ENCODE assay signal across 13 mouse cellular contexts in the genomic region with DNA sequence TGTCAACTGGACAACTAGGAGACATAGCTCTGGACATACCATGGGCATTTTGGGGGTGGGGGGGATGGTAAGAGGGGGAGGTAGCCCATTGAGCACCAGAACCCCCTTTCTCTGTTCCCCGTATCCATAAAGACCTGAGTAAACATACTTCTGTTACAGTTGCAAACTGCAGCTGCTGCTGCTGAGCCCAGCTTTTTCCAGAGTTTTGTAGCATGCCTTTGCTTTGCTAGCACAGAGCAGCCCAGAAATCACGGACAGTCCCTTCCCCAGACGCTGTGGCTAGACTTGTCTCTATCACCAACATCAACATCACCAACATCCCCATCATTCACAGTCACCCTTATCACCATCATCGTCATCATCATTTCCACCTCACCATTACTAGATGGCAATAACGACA. TPM values are rescaled to one million over a fixed set of nuclear protein-coding genes. Genes with fewer than 3 reads are reported as not detected.
DNase-seq lines count a peak whose midpoint lies in the region; ATAC-seq and TF ChIP-seq lines count a peak whose summit lies in the region.
"Had no signal": no experiment of that assay in that cellular context is flagged by ENCODE, and none has a peak within 500 bp of the region (broad histone marks: within the 10 kb centered on the region; RNA-seq: fewer than 3 reads in every experiment).

No protein-coding gene starts in this region.

- TF ChIP-seq CTCF in kidney, postnatal 0 days (IDR thresholded peaks at IDR 0.05; ENCODE audit: low read depth): no peak

- intact Hi-C loops in heart, postnatal 25 days (cut with DNase I): loop anchor here (1.0 to 10.0 kb wide), 5 partner anchors 37 to 579 kb away; a partner anchor contains a TSS

- H3K4me2 ChIP-seq in kidney, postnatal 0 days (ENCODE audit: low read length): no peak overlapping the region
- H3K4me2 ChIP-seq in limb, embryonic 11.5 days (ENCODE audit: low read depth, severe bottlenecking): no peak overlapping the region

- peak; percentile 25; the same call in 1 of the 2 replicates for ATAC-seq in kidney, postnatal 0 days (replicated peaks; ENCODE audit: low FRiP score, low read depth)
- no peak for ATAC-seq in limb, embryonic 11.5 days (ENCODE audit: insufficient number of reproducible peaks, low FRiP score, low TSS enrichment, low read depth)
- no peak for ATAC-seq in inflammation-experienced regulatory T-cells, adult 6 months

- no peaks in the 10 kb centered on the region for H3K36me3 ChIP-seq in heart, embryonic 10.5 days
- no peaks in the 10 kb centered on the region for H3K36me3 ChIP-seq in kidney, postnatal 0 days (ENCODE audit: insufficient read depth, low read length)
- no peaks in the 10 kb centered on the region for H3K36me3 ChIP-seq in limb, embryonic 11.5 days (ENCODE audit: control insufficient read depth, insufficient read depth, low read length)
- H3K36me3 ChIP-seq: G1E had no signal

- no peak overlapping the region for H3K4me3 ChIP-seq in heart, embryonic 10.5 days
- H3K4me3 ChIP-seq in kidney, postnatal 0 days (replicated peaks; ENCODE audit: low read depth, low read length): no peak overlapping the region
- no peak overlapping the region for H3K4me3 ChIP-seq in brown adipose tissue, adult 24 weeks (ENCODE audit: insufficient read depth, low read depth, low read length)
- H3K4me3 ChIP-seq in limb, embryonic 11.5 days (ENCODE audit: low read depth, low read length): no peak overlapping the region

- H3K9ac ChIP-seq in kidney, postnatal 0 days (ENCODE audit: low read depth, low read length): no peak overlapping the region
- H3K9ac ChIP-seq in limb, embryonic 11.5 days (ENCODE audit: low read length): no peak overlapping the region
- H3K9ac ChIP-seq: liver, embryonic 14.5 days had no signal

- peaks cover 3% of the 10 kb centered on the region; the same call in 1 of the 2 replicates for H3K9me3 ChIP-seq in heart, embryonic 10.5 days
- no peaks in the 10 kb centered on the region for H3K9me3 ChIP-seq in kidney, postnatal 0 days (replicated peaks; ENCODE audit: low read length)
- H3K9me3 ChIP-seq in limb, embryonic 11.5 days (ENCODE audit: control insufficient read depth, low read length): no peaks in the 10 kb centered on the region
- H3K9me3 ChIP-seq: G1E had no signal

- no peaks in the 10 kb centered on the region for H3K27me3 ChIP-seq in heart, embryonic 10.5 days (ENCODE audit: insufficient read depth, poor library complexity, severe bottlenecking)
- no peaks in the 10 kb centered on the region for H3K27me3 ChIP-seq in kidney, postnatal 0 days (ENCODE audit: insufficient read depth, low read length)
- H3K27me3 ChIP-seq in limb, embryonic 11.5 days (ENCODE audit: control insufficient read depth, insufficient read depth, low read length): no peaks in the 10 kb centered on the region

- H3K4me1 ChIP-seq in heart, embryonic 10.5 days: peaks cover 38% of the 10 kb centered on the region
- 0 out of 2 replicates have a peak, but pooled peaks cover 7% of the 10 kb centered on the region for H3K4me1 ChIP-seq in kidney, postnatal 0 days (replicated peaks; ENCODE audit: insufficient read depth, low read length)
- peaks cover 9% of the 10 kb centered on the region for H3K4me1 ChIP-seq in brown adipose tissue, adult 24 weeks (ENCODE audit: control insufficient read depth, insufficient read depth, insufficient read length, low read length)
- peaks cover 13% of the 10 kb centered on the region for H3K4me1 ChIP-seq in limb, embryonic 11.5 days (ENCODE audit: control insufficient read depth, insufficient read depth, low read length)

- WGBS in heart, embryonic 10.5 days: 53% methylated on average over 5 of the region's 5 CpGs
- WGBS in kidney, postnatal 0 days: 55% methylated on average over 5 of the region's 5 CpGs
- 70% methylated on average over 5 of the region's 5 CpGs for WGBS in limb, embryonic 11.5 days

- peak overlapping the region; percentile 69; the same call in 1 of the 2 replicates for H3K27ac ChIP-seq in heart, embryonic 10.5 days
- peak overlapping the region; percentile 55 for H3K27ac ChIP-seq in kidney, postnatal 0 days
- H3K27ac ChIP-seq in brown adipose tissue, adult 24 weeks (replicated peaks; ENCODE audit: low read depth, low read length): peak overlapping the region; percentile 67
- H3K27ac ChIP-seq in limb, embryonic 11.5 days (replicated peaks; ENCODE audit: low read depth, low read length): peak overlapping the region; percentile 67; the same call in 1 of the 2 replicates
- H3K27ac ChIP-seq: liver, embryonic 14.5 days had no signal

- DNase-seq in heart, embryonic 10.5 days (ENCODE audit: low spot score): no peak
- DNase-seq in heart, postnatal 25 days (ENCODE audit: low spot score): no peak
- DNase-seq in kidney, postnatal 0 days (ENCODE audit: low spot score): peak; percentile 74
- no peak for DNase-seq in kidney, adult 8-10 months
- DNase-seq in limb, embryonic 11.5 days (ENCODE audit: low spot score): no peak
- DNase-seq in cerebellum, adult 8-10 months: no peak

RNA-seq across cellular contexts. Expression of a gene that starts 37.3 kb away (rescaled TPM):
- polyA plus RNA-seq in heart, embryonic 10.5 days (2016; fragmentation: Nextera tagmentation; extraction: Ambion mirVana): 0.63 and 19.7 TPM in 2 replicates
- not detected for total RNA-seq in heart, postnatal 25 days (2021)
- polyA plus RNA-seq in kidney, postnatal 0 days (2015; fragmentation: Nextera tagmentation; extraction: Ambion mirVana): 0.13 and 0.20 TPM in 2 replicates
- 1.1 TPM in 1 of 2 replicates, not detected in the other for polyA plus RNA-seq in brown adipose tissue, adult 24 weeks (2012; ENCODE audit: insufficient read depth, insufficient read length, missing spikeins)
- 0.15 TPM in 1 of 2 replicates, not detected in the other for polyA plus RNA-seq in limb, embryonic 11.5 days (2014; fragmentation: Nextera tagmentation; extraction: Ambion mirVana)
- polyA plus RNA-seq in inflammation-experienced regulatory T-cells, adult 6 months (2017; shearing (Covaris generic)): not detected
- total RNA-seq: G1E; layer of hippocampus, postnatal 36 days; megakaryocyte-erythroid progenitor cell, adult 5-6 weeks had no signal
- polyA plus RNA-seq: G1E; urinary bladder, adult 2 months had no signal
